Mouse (Mus musculus) pancreas, adult 10 weeks (tissue): ENCODE results near the gene 4933415F23Rik. TPM values are rescaled to one million over a fixed set of nuclear protein-coding genes. Genes with fewer than 3 reads are reported as not detected.

Experiments used
- polyA plus RNA-seq: library from polyadenylated mRNA; stranded (reverse); fragments of 350-450 nt; fragmentation: Illumina TruSeq; extraction: RNeasy Lipid Tissue Mini Kit (QIAGEN cat#74804); gene quantifications from one replicate; pipeline ENCODE4 v1.2.3, GENCODE M21; 2015; ENCODE audit warnings: low read depth, low replicate concordance; ENCODE audit not compliant: insufficient read depth

4933415F23Rik gene
- polyA plus RNA-seq: not detected

DNA sequence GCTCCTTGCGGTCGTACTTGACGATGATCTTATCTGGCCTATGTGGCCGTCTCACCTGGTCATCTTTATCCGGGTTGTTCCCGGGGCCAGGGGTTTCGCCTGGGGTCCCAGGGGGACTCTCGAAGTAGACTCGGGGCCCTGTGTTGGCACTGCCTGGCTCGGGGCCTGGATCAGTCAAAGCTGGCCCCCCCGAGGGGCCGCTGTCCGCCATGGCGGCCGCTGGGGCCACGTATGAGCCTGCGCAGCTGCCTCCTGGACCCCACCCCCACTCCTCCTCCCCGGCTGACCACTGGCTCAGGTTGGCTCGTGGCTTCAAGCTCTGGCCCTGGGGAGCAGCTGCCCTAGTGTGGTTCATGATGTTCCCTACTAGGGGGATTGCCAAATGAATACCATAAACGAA, at the start of gene 4933415F23Rik:
4933415F23Rik (minus strand) TSS at position 233 of the 400 bp plus-strand sequence.

